Mouse (Mus musculus): ENCODE data around the gene Plekho2. TPM values are rescaled to one million over a fixed set of nuclear protein-coding genes. Genes with fewer than 3 reads are reported as not detected.

Gene Plekho2
- total and polyA plus RNA-seq, 3 experiments: 7.6 to 12.9 TPM; not detected in 1

DNA sequence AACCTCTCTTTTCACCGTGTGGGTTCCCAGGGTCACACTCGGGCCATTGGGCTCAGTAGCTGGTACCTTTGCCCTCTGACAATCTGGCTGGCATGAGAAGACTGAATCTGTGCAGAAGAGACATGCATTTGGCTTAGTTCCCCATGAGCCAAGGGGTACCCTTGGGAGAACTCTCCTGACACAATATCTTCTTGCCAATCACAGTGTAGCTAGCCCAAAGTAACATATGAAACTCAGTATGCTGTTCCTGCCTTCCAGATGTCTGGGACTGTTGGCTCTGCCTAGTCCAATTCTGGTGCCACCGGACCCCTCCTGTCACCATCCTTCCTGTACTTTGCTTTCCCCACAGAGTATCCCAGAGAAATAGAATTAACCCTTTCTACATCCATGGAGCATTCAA lies 30.7 kb downstream of the Plekho2 start:
- no peak for TF ChIP-seq SMC3 (IDR thresholded peaks at IDR 0.05; ENCODE audit: low read depth, low read length)
- no peak for TF ChIP-seq EP300 (IDR thresholded peaks at IDR 0.05; ENCODE audit: low read depth in 1 of 2, low read length in 2 of 2)
- no peak for TF ChIP-seq E2F4 (IDR thresholded peaks at IDR 0.05; ENCODE audit: borderline replicate concordance, low read depth, low read length)
- TF ChIP-seq GABPA (IDR thresholded peaks at IDR 0.05; ENCODE audit: low read depth, low read length): no peak
- TF ChIP-seq MYC (IDR thresholded peaks at IDR 0.05; ENCODE audit: low read depth, low read length): no peak
- TF ChIP-seq UBTF (IDR thresholded peaks at IDR 0.05; ENCODE audit: borderline replicate concordance, insufficient read depth, low read depth, low read length): no peak
- no peak for TF ChIP-seq POLR2A (IDR thresholded peaks at IDR 0.05; ENCODE audit: control insufficient read depth in 1 of 2, insufficient read depth in 1 of 2, low read depth in 1 of 2, low read length in 2 of 2, poor library complexity in 1 of 2)

DNA sequence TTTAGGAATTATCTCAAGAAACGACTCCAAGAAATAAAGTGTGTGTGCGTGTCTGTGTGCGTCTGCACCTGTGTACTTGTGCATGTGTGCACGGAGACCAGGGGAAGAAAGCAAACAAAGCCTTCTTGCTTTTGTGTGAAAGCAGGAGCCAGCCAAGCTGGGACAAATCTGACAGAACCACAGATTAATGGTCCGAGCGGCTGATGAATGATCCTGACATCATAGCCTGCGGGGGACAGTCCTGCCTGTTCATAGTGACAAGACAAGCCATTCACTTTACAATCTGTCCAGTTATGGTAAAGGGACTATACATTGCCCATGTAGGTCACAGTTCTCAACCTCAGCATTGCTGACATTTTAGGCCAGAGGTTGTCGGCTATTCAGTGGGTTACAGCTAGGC lies 31.5 kb downstream of the Plekho2 start:
- Histone ChIP-seq H3K4me3 (ENCODE audit: control insufficient read depth in 1 of 2, insufficient read depth in 1 of 2, low read depth in 2 of 2, low read length in 2 of 2) (no peak overlapping the region), H3K27ac (ENCODE audit: control insufficient read depth, low read depth, low read length) (no peak overlapping the region), H3K36me3 (ENCODE audit: control insufficient read depth in 1 of 2, insufficient read depth in 2 of 2, low read length in 2 of 2) (peaks cover 0 to 39% of the 10 kb centered on the region in 2 experiments; a peak in 2 of 4 replicates), H3K4me1 (ENCODE audit: control insufficient read depth in 1 of 2, insufficient read depth in 2 of 2, low read length in 2 of 2) (peaks cover 17 to 49% of the 10 kb centered on the region in 2 experiments), H3K9me3 (replicated peaks; ENCODE audit: insufficient read depth, low read length) (no peaks in the 10 kb centered on the region), H3K79me2 (ENCODE audit: control insufficient read depth, insufficient read depth, low read length, poor library complexity) (no peaks in the 10 kb centered on the region), H3K9ac (ENCODE audit: control insufficient read depth, low read depth, low read length, poor library complexity, severe bottlenecking) (no peak overlapping the region), H3K27me3 (ENCODE audit: control insufficient read depth in 1 of 2, insufficient read depth in 2 of 2, low read length in 2 of 2) (no peaks in the 10 kb centered on the region)
- TF ChIP-seq NELFE (IDR thresholded peaks at IDR 0.05; ENCODE audit: low read depth, low read length) (no peak), TAL1 (IDR thresholded peaks at IDR 0.05; ENCODE audit: low read length) (no peak), RCOR1 (IDR thresholded peaks at IDR 0.05; ENCODE audit: low read depth, low read length) (no peak), USF2 (IDR thresholded peaks at IDR 0.05; ENCODE audit: borderline replicate concordance in 1 of 2, insufficient read depth in 1 of 2, low read depth in 1 of 2, low read length in 2 of 2) (no peak), E2F4 (IDR thresholded peaks at IDR 0.05; ENCODE audit: borderline replicate concordance, low read depth, low read length) (no peak), ZKSCAN1 (IDR thresholded peaks at IDR 0.05; ENCODE audit: low read depth, low read length) (no peak), EP300 (IDR thresholded peaks at IDR 0.05; ENCODE audit: low read depth in 1 of 2, low read length in 2 of 2) (no peak), ELF1 (IDR thresholded peaks at IDR 0.05; ENCODE audit: low read depth, low read length) (no peak)
- no peak for DNase-seq (ENCODE audit: low read depth, low spot score)

More for the DNA sequence above, 30.7 kb downstream of the Plekho2 start:
- peaks cover 19 to 51% of the 10 kb centered on the region in 2 experiments for H3K4me1 ChIP-seq (ENCODE audit: control insufficient read depth in 1 of 2, insufficient read depth in 2 of 2, low read length in 2 of 2)
- DNase-seq (ENCODE audit: low read depth, low spot score): no peak
- H3K27me3 ChIP-seq (ENCODE audit: control insufficient read depth in 1 of 2, insufficient read depth in 2 of 2, low read length in 2 of 2): no peaks in the 10 kb centered on the region
- no peaks in the 10 kb centered on the region for H3K79me2 ChIP-seq (ENCODE audit: control insufficient read depth, insufficient read depth, low read length, poor library complexity)
- H3K4me3 ChIP-seq (ENCODE audit: control insufficient read depth in 1 of 2, insufficient read depth in 1 of 2, low read depth in 2 of 2, low read length in 2 of 2): no peak overlapping the region
- H3K27ac ChIP-seq (ENCODE audit: control insufficient read depth, low read depth, low read length): peak overlapping the region; percentile 83; the same call in 1 of the 2 replicates
- H3K36me3 ChIP-seq (ENCODE audit: control insufficient read depth in 1 of 2, insufficient read depth in 2 of 2, low read length in 2 of 2): peaks cover 0 to 46% of the 10 kb centered on the region in 2 experiments; a peak in 2 of 4 replicates
- H3K9me3 ChIP-seq (replicated peaks; ENCODE audit: insufficient read depth, low read length): no peaks in the 10 kb centered on the region
- no peak overlapping the region for H3K9ac ChIP-seq (ENCODE audit: control insufficient read depth, low read depth, low read length, poor library complexity, severe bottlenecking)

DNA sequence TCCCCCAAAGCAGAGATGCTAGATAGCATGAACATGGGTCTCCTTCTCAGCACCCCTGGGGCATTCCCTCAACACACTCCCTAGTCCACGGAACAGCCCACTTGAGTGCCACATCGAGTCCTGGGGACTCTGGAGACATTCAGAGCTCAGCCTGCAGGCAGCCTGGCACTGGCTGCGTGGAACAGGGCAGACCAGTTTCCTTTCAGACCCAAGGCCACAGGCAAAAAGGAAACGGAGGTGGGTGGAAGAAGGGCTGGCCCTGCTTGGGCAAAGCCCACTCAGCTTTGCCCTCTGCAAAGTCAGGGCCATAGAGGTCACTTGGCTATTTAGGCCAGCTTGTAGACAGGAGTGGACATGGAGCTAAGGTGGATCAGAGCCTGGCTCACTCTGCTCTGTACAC lies 32.0 kb downstream of the Plekho2 start:
- H3K4me3 ChIP-seq (ENCODE audit: control insufficient read depth in 1 of 2, insufficient read depth in 1 of 2, low read depth in 2 of 2, low read length in 2 of 2): no peak overlapping the region
- no peaks in the 10 kb centered on the region for H3K9me3 ChIP-seq (replicated peaks; ENCODE audit: insufficient read depth, low read length)
- no peak overlapping the region for H3K27ac ChIP-seq (ENCODE audit: control insufficient read depth, low read depth, low read length)
- TF ChIP-seq ZNF384 (IDR thresholded peaks at IDR 0.05; ENCODE audit: low read depth, low read length): no peak
- no peak for TF ChIP-seq MYC (IDR thresholded peaks at IDR 0.05; ENCODE audit: low read depth, low read length)
- H3K4me1 ChIP-seq (ENCODE audit: control insufficient read depth in 1 of 2, insufficient read depth in 2 of 2, low read length in 2 of 2): peaks cover 17 to 49% of the 10 kb centered on the region in 2 experiments
- H3K36me3 ChIP-seq (ENCODE audit: control insufficient read depth in 1 of 2, insufficient read depth in 2 of 2, low read length in 2 of 2): peaks cover 0 to 39% of the 10 kb centered on the region in 2 experiments; a peak in 2 of 4 replicates
- no peaks in the 10 kb centered on the region for H3K27me3 ChIP-seq (ENCODE audit: control insufficient read depth in 1 of 2, insufficient read depth in 2 of 2, low read length in 2 of 2)
- no peak overlapping the region for H3K9ac ChIP-seq (ENCODE audit: control insufficient read depth, low read depth, low read length, poor library complexity, severe bottlenecking)
- no peak for DNase-seq (ENCODE audit: low read depth, low spot score)
- no peaks in the 10 kb centered on the region for H3K79me2 ChIP-seq (ENCODE audit: control insufficient read depth, insufficient read depth, low read length, poor library complexity)

Measured in MEL (cell line).